ENCODE assay signal across 29 mouse cellular contexts in genomic region chr3:50690750-50691149, GRCm38 (mm10).
"Had no signal": no experiment of that assay in that cellular context is flagged by ENCODE, and none has a peak within 500 bp of the region (broad histone marks: within the 10 kb centered on the region; RNA-seq: fewer than 3 reads in every experiment).

No protein-coding gene starts in this region.

- DNase-seq: left cerebral cortex, postnatal 4 days; liver; liver, embryonic 13.5 days; liver, postnatal 0 days; lung, adult 18-20 months; lung, adult 2 months; lung, embryonic 14.5 days; lung, postnatal 10 days; lung, postnatal 14 days; lung, postnatal 36 days; lung, postnatal 4 days had no signal

- H3K27me3 ChIP-seq: limb, embryonic 12.5 days; limb, embryonic 13.5 days; limb, embryonic 15.5 days; liver, embryonic 12.5 days; liver, embryonic 13.5 days; liver, embryonic 15.5 days; lung, embryonic 15.5 days; megakaryocyte, embryonic 14.5 days; midbrain, embryonic 15.5 days; neural tube, embryonic 12.5 days; neural tube, embryonic 13.5 days had no signal

- H3K27ac ChIP-seq: left cerebral cortex, adult 2 months; limb, embryonic 10.5 days; limb, embryonic 12.5 days; limb, embryonic 13.5 days; limb, embryonic 15.5 days; liver, embryonic 12.5 days; liver, embryonic 13.5 days; liver, embryonic 14.5 days; liver, embryonic 15.5 days; lung, embryonic 15.5 days; macrophage; midbrain, embryonic 10.5 days; midbrain, embryonic 15.5 days; neural tube, embryonic 12.5 days; neural tube, embryonic 13.5 days had no signal

- H3K4me1 ChIP-seq: liver, embryonic 12.5 days; liver, embryonic 13.5 days; liver, embryonic 15.5 days; megakaryocyte, embryonic 14.5 days had no signal

- H3K36me3 ChIP-seq: limb, embryonic 10.5 days; limb, embryonic 12.5 days; limb, embryonic 13.5 days; limb, embryonic 15.5 days; liver, embryonic 12.5 days; liver, embryonic 13.5 days; liver, embryonic 15.5 days; lung, embryonic 15.5 days; midbrain, embryonic 10.5 days; midbrain, embryonic 15.5 days; neural tube, embryonic 12.5 days; neural tube, embryonic 13.5 days had no signal

- H3K4me2 ChIP-seq: limb, embryonic 12.5 days; limb, embryonic 13.5 days; limb, embryonic 15.5 days; liver, embryonic 11.5 days; liver, embryonic 12.5 days; liver, embryonic 13.5 days; liver, embryonic 15.5 days; lung, embryonic 14.5 days; lung, embryonic 15.5 days; midbrain, embryonic 15.5 days; neural tube, embryonic 12.5 days; neural tube, embryonic 13.5 days had no signal

- H3K9ac ChIP-seq: limb, embryonic 12.5 days; limb, embryonic 13.5 days; limb, embryonic 15.5 days; liver, embryonic 12.5 days; liver, embryonic 13.5 days; liver, embryonic 14.5 days; liver, embryonic 15.5 days; liver, postnatal 0 days; lung, embryonic 14.5 days; lung, embryonic 15.5 days; midbrain, embryonic 15.5 days; neural tube, embryonic 12.5 days; neural tube, embryonic 13.5 days had no signal

- H3K4me3 ChIP-seq: left cerebral cortex, adult 2 months; limb, embryonic 10.5 days; limb, embryonic 12.5 days; limb, embryonic 13.5 days; limb, embryonic 15.5 days; liver, embryonic 12.5 days; liver, embryonic 13.5 days; liver, embryonic 15.5 days; lung, embryonic 15.5 days; megakaryocyte, embryonic 14.5 days; midbrain, embryonic 10.5 days; midbrain, embryonic 15.5 days; myocyte; neural tube, embryonic 12.5 days; neural tube, embryonic 13.5 days had no signal

- ATAC-seq: liver, embryonic 12.5 days; liver, postnatal 0 days; lung, postnatal 0 days; midbrain, embryonic 15.5 days had no signal

- H3K9me3 ChIP-seq: limb, embryonic 10.5 days; limb, embryonic 12.5 days; limb, embryonic 13.5 days; limb, embryonic 15.5 days; liver, embryonic 12.5 days; liver, embryonic 13.5 days; liver, embryonic 15.5 days; lung, embryonic 15.5 days; midbrain, embryonic 10.5 days; midbrain, embryonic 15.5 days; neural tube, embryonic 12.5 days; neural tube, embryonic 13.5 days had no signal
